Mouse (Mus musculus) urinary bladder, adult 18-20 months (tissue): ENCODE measurements at regions not wholly inside any gene's neighbourhood (a gene's known extent, or its start where the extent isn't known, plus 50 kb on each side); places are given as distances from the start of the nearest gene placed in this dataset.

ENCODE experiments used
- DNase-seq, 2 experiments: peaks; one replicate each; pipeline ENCODE4 v3.0.0; 2022; ENCODE audit warnings: low spot score in 2 of 2, mixed read lengths in 2 of 2

DNA sequence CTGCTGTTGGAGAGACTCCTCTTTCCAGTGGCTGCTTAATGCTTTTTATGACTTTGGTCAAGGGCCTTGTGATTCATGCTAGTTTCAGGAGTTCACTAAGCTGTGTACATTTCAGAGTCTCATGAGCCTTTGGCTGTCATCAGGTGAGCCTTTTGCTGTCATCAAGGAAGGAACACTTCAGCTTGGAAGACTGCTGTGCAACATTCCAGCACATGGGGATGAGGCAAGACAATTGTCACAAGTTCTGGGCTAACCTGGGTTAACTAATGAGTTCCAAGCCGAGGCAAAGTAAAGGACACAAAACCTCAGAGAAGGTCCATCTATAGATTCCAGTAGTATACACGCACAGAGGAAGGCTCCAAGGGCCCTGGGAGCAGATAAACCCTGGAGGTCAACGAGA is 124.8 kb upstream of the Eef2kmt start:
- no peak for DNase-seq

DNA sequence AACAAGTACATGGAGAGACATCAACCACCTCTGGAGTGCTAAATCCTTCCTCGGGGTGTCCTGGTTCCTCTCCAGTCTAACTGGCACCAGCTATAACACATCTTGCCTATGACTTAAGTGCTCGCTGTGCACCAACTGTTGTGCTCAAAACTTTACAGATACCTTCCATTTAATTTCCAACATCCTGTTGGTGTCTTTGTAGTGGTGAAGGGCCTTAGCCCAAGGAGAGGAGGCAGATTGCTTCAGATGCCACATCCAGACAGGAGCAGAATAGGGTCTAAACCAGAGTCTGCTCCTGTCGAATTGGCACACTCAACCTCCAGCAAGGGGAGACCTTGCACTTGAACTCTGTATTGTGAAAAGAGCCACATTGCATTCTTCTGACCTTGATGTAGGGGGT is 121.2 kb upstream of the Eef2kmt start:
- no peak for DNase-seq

DNA sequence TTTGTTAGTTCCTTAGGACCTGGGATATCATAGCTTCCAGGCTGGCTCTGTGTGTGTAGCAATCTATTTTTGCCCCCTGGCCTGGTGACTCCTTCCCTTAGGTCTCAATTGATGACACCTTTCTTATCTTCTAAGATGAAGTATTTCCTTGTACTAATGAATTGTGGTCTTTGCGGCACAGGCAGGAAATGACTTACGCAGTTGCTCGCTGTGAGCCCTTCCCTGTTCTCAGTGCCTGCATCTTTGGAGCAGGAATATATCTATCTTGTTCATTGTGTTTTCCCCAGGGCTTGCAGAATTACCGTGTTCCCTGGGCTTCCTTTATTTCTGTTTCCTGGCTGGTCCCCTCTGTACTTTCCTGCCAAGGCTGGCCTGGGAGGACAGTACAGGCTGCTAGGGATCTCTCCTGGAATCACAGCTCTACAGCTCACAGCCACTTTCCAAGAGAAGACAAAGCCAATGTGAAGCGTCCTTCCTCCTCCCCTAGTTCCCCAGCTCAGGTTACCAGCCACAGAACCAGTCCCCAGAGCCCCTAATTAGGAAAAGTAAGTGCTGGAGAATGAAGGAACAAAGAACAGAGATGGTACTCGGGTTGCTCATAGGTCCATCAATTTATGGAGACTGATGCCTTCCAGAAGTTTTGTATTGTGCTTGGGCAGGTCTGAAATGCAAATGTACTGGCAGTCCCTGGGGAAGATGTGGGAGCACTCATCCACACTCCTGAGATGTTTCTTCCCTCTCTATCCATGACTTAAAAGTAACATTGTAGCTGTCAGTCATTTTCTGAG is 119.2 kb upstream of the Eef2kmt start:
- DNase-seq, result no peak

- DNase-seq, result no peak
Measured at GRCm38 (mm10) chr16:5371175-5371893, 115.6 kb upstream of the Eef2kmt start.

- no peak for DNase-seq
Measured at GRCm38 (mm10) chr16:5370496-5370895, 114.7 kb upstream of the Eef2kmt start.

DNA sequence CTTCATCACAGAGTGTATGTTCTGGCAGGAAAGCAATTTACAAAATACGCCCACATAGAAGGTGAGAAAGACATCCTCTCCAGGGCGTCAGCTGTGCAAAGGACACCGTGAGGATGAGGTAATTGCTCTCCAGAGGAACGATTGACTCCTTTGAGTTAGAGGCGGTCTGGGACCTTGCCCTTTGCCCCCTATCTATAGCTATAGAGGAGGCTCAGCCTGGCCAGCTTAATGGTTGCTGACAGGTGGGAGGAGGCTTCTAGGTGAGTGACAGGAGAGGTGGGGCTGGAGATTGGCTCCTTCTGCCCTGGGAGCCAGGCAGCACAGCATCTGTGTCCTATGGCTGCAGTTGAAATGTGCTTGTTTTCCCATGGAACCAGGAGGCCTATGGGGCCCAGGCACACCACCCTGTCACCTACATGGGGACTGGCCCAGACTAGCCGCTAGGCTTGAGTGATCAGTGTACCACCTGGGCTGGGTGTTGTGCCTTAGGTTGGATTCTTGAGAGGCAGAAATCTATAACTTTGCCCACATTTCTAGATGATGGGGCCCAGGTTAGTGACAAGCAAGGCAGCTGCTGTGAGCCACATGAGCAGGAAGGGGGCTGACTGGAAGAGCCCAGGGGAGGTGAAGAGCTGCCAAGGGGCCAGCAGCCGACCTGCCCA is 113.2 kb upstream of the Eef2kmt start:
- DNase-seq, result no peak

GRCm38 (mm10) chr16:5368357-5368756 is 112.6 kb upstream of the Eef2kmt start:
- DNase-seq, result no peak

DNA sequence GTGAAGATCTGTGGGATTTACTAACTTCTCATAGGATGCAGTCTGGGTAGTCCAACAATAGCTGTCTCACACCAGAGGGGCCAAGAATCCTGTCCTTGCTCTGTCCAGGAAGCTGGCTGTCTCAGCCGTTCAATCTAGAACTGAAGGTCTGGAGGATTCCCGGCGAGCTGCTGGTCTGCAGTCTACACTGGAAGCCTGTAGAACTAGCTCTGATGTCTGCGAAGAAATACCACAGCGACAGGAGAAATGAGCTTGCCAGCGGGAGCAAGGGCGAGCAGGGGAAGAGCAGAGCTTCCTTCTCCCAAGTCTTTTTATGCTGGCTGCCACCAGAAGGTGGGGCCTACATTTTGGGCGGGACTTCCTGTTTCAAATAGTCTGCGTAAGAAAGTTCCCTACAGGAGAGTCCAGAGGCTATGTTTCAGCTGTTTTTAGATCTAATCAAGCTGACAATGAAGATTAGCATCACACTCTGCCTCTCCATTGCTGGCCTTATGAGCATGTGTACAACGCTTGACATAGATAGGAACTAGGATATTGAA is 111.9 kb upstream of the Eef2kmt start:
- DNase-seq, result no peak

DNA sequence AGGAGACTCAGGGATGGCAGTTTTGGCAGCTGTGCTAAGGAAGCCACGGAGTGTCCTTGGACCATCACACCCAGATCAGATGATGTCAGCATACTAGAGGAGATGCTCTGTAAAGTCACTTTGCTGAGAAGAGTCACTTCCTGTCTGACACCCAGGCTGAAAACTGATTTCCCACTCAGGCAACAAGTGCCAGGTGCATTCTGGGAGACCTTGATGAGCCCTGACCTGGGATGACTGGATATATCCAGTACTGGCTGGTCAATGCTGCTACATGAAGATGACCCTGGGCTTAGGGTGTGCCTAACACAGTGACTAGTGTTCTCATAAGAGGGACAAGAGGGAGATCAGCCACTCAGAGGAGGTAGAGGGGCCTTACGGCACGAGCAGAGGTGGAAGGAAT is 110.2 kb upstream of the Eef2kmt start:
- no peak for DNase-seq

DNA sequence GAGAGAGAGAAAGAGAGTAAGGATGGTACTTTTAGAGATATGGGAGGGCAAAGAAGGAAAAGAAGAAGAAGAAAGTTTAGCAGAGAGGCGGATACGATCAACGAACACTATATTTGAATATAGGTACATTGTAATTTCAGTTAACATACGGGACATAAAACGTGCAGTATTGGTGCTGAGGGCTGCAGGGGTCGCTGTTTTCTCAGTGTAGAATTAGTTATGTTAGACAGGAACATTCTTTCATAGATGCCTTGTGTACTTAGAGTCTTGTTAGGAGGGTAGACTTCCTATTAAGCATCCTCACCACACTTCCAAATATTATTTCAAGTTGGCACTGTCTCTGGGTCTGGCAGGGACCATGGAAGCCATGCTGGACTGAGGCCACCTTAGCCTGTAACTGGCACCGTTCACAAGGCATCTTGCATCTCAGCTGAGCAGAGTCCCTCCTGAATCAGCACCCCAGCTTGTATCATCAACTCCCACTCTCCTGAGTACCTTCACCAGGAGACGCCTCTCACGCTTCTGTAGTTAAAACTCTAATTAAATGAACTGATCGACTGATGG is 107.3 kb upstream of the Eef2kmt start:
- no peak for DNase-seq

DNA sequence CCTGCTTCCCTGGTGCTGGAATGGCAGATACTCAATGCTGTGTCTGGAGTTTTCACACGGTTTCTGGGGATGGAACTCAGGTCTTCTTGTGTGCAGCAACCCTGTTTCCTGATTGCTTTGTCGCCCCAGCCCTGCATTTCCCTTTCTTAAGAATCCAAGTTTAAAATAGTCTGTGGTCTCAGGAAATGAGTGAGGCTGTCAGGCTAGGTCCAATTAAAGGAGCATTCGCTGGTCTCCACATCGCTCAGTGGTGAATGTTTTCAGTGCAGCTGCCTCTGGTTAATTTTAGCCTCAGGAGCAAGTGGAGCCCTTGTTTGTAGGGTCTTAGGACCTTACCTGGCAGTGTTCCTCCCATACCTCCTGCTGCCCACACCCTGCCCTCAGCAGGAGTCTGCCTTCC is 103.4 kb upstream of the Eef2kmt start:
- no peak for DNase-seq

DNA sequence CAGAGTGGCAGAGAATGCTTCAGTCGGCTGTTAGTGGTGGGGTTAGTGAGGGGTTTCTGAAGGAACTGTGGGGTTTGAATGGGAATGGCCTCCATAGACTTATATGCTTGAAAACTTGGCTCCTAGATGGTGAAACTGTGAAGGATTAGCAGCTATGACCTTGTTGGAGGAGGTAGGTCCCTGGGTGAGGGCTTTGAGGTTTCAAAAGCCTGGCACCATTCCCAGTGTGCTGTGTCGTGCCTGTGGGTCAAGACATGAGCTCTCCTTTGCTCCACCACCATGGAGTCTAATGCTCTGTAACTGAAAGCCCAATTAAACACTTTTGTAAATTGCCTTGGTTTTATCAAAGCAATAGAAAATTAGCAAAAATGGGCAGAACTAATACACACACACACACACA is 98.1 kb upstream of the Eef2kmt start:
- DNase-seq, result no peak

GRCm38 (mm10) chr16:5351890-5352571 is 96.2 kb upstream of the Eef2kmt start:
- peak; percentile 5 to 16 for DNase-seq

DNA sequence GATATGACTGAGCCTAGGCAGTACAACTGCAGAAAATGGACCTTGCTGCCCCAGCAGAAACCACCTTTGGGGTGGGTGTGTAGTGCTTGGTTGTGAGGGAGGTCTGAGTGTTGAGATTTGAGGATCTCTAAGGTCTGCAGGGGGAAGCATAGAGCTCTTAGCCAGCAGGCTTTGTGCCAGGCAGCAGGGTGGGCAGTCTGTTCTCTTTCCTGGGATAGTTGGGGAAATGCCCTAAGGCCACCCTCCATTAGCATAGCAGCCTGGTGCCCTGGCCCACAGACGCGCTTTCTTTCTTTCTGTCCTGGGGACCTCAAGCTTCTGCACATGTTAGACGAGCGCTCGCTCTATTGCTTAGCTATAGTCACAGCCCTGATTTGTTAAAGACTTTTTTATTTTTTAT is 91.4 kb upstream of the Eef2kmt start:
- DNase-seq, result no peak

- no peak for DNase-seq
Measured at GRCm38 (mm10) chr16:5342326-5342725, 86.5 kb upstream of the Eef2kmt start.

DNA sequence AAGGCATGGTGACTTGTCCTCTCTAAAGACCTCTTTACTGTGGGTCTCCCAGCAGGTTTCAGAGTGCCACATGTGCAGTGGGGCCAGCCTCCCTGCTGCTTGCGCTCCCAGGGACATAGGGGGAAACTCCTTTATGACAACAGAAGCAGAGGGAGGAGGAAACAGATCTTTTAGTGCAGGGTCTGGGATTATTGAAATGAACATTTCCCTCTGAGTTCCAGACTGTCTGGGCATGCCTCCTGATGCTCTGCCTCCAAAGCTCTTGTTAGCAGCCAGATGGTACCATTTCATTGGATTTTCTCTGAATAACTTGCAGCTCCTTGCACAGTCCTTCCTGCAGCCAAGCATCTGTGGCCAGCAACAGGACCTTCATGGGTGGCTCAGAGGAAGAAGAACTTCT is 60.5 kb upstream of the Eef2kmt start:
- DNase-seq, result no peak

DNA sequence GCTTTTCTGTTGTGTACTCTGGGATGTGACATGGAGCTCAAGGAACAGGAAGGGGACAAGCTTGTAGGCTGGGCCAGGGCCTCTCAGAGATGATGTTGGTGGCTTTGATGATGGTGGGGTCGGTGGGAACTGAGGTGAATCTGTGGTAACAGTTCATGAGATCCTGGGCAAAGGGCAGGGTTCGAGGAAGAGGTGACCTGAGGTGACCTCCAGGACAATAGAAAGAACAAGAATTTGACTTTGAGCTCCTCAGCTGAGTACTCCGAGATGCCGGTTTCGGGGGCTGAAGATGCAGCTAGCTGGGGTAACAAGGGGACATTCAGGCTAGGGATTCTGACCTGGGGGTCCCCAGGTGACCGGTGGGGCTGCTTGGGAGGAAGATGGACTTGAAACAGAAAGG is 57.5 kb upstream of the Eef2kmt start:
- DNase-seq, result no peak

DNA sequence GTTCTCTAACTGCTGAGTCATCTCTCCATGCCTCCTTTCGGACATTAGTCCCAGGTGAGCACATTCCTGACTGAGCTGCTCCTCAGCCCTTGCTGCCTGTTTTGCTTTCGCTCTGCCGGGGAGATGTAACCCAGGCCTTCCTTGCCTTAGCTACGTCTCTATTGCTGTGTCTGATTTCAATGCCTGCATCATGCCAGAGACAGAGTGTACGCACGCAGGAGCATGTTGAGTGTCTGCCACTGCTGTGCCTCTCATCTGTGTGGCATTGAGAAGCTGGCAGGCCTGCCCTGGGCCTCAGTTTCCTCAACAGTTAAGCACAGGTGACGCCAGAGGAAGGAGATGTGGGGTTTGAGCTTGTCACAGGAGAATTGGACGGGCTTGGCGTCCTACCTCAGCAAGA is 55.7 kb upstream of the Eef2kmt start:
- no peak for DNase-seq

- DNase-seq, result no peak
Measured at GRCm38 (mm10) chr16:5310736-5311135, 55.0 kb upstream of the Eef2kmt start.

DNA sequence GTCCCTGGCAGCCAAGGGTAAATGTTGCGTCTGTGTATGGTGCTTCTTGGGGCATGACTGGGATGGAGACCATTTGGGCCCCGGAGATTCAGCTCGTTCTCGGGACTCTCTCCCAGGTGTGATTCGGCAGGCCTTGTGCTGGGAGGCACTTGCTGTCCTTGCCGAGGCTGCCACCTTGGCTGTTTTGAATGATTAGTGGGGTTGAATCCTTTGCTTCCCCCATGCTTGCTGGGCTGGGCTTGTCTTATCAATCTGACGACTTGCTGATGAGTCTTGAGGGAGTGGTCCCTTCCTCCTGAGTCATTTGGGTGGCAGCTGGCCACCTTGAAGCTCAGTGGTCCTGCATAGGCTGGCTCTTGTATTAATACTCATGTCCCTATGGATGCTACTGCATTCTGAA is 52.0 kb upstream of the Eef2kmt start:
- DNase-seq, result no peak

GRCm38 (mm10) chr16:5307249-5307605 is 51.4 kb upstream of the Eef2kmt start:
- DNase-seq, result no peak
